Mouse (Mus musculus): ENCODE measurements around the gene Kcna2. TPM values are rescaled to one million over a fixed set of nuclear protein-coding genes. Genes with fewer than 3 reads are reported as not detected.
A peak's percentile ranks its signal among the peaks of the same experiment; 100 is the strongest.

The Kcna2 gene
- polyA plus RNA-seq, 1 experiment = 5.6 TPM

DNA sequence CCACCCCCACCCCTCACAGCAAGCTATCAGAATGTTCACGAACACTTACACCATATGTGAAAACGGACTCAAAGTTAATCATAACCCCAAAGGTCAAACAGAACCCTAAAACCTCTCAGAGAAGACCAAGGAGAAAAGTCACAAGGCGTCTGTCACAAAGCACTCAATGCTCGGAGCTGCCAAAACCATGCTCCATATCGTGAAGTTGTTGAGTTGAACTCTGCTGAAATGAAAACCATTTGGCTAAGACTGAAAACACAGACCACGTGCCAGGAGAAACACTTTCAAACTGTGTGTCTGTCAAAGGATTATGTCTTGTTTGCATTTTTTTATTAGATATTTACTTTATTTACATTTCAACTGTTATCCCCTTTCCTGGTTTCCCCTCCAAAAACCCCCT is 30.9 kb downstream of the Kcna2 start:
- 91% methylated on average over 6 of the region's 6 CpGs for WGBS
- TF ChIP-seq POLR2A (IDR thresholded peaks at IDR 0.05; ENCODE audit: control insufficient read depth, extremely low read depth, insufficient read depth, low read length, poor library complexity) (no peak), CTCF (IDR thresholded peaks at IDR 0.05; ENCODE audit: borderline replicate concordance, control insufficient read depth, extremely low read depth, insufficient read depth, low read length, poor library complexity) (no peak)
- H3K4me3 ChIP-seq (ENCODE audit: control insufficient read depth, insufficient read depth, low read length) = no peak overlapping the region
- H3K27ac ChIP-seq (ENCODE audit: control insufficient read depth, insufficient read depth, low read length) = no peak overlapping the region
- no peak for DNase-seq
- no peaks in the 10 kb centered on the region for H3K27me3 ChIP-seq (ENCODE audit: control insufficient read depth, insufficient read depth, low read length)
- H3K36me3 ChIP-seq (ENCODE audit: control insufficient read depth, insufficient read depth, low read length) = no peaks in the 10 kb centered on the region
- no peaks in the 10 kb centered on the region for H3K4me1 ChIP-seq (replicated peaks; ENCODE audit: control insufficient read depth, insufficient read depth, low read length)

DNA sequence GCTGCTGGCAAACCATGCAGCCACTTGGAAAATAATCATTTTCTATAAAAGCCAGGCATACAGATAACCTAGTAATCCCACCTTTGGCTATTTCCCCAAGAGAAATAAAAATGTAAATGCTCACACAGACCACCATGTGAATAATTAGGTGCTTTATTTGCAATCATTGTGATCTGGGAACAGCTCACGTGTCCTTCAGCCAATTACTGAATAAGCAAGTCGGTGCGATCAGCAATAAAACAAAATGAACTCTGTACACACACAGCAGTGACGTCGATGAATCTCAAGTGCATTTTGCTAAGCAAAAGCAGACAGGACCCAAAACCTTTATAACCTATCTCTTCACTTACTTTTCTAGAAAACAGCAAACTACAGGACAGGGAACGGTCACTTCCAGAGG is 31.7 kb downstream of the Kcna2 start:
- H3K27ac ChIP-seq (ENCODE audit: control insufficient read depth, insufficient read depth, low read length) = no peak overlapping the region
- TF ChIP-seq POLR2A (IDR thresholded peaks at IDR 0.05; ENCODE audit: control insufficient read depth, extremely low read depth, insufficient read depth, low read length, poor library complexity) (no peak), CTCF (IDR thresholded peaks at IDR 0.05; ENCODE audit: borderline replicate concordance, control insufficient read depth, extremely low read depth, insufficient read depth, low read length, poor library complexity) (no peak)
- no peaks in the 10 kb centered on the region for H3K4me1 ChIP-seq (replicated peaks; ENCODE audit: control insufficient read depth, insufficient read depth, low read length)
- H3K27me3 ChIP-seq (ENCODE audit: control insufficient read depth, insufficient read depth, low read length) = no peaks in the 10 kb centered on the region
- H3K4me3 ChIP-seq (ENCODE audit: control insufficient read depth, insufficient read depth, low read length) = no peak overlapping the region
- no peak for DNase-seq
- 97% methylated on average over 6 of the region's 6 CpGs for WGBS
- no peaks in the 10 kb centered on the region for H3K36me3 ChIP-seq (ENCODE audit: control insufficient read depth, insufficient read depth, low read length)

DNA sequence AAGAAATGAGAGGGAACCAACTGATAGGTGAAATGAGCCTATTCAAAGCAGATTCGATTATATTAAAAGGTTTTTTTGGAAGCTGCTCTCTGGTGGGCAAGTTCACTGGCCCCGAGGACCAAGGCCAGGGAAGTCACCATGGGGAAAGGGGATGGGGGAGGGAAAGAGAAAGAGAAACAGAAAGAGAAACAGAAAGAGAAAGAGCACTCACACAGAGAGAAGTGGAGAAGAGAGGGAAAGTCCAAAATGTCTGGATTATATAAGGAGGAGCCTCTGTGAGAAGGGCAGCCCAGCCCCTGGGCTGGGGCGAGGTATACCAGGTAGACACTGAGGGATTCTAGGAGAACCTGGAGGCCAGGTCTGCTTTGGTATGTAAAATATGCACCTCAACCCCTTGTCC is 33.5 kb downstream of the Kcna2 start:
- Histone ChIP-seq H3K4me1 (replicated peaks; ENCODE audit: control insufficient read depth, insufficient read depth, low read length) (no peaks in the 10 kb centered on the region), H3K36me3 (ENCODE audit: control insufficient read depth, insufficient read depth, low read length) (no peaks in the 10 kb centered on the region), H3K27me3 (ENCODE audit: control insufficient read depth, insufficient read depth, low read length) (no peaks in the 10 kb centered on the region), H3K27ac (ENCODE audit: control insufficient read depth, insufficient read depth, low read length) (no peak overlapping the region), H3K4me3 (ENCODE audit: control insufficient read depth, insufficient read depth, low read length) (no peak overlapping the region)
- DNase-seq = no peak
- TF ChIP-seq CTCF (IDR thresholded peaks at IDR 0.05; ENCODE audit: borderline replicate concordance, control insufficient read depth, extremely low read depth, insufficient read depth, low read length, poor library complexity) (no peak), POLR2A (IDR thresholded peaks at IDR 0.05; ENCODE audit: control insufficient read depth, extremely low read depth, insufficient read depth, low read length, poor library complexity) (no peak)
- WGBS = 78% methylated on average over 3 of the region's 3 CpGs

DNA sequence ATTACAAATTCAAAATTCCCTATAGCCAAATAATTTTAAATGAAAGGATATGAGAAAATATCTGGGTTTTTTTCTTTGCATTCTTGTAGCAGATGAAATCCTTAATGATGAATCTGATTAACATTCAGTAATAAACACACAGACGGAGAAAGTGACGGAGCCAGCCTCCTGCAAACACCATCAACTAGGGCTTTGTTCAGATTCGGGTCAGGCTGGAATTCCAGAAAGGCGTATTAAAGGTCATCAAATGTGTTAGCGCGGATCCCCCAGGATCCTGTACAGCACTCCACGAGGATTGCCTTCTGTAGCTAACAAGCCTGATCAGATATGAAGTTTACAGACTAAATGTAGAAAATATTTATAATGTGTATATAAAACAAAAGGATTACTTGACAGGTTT is 46.2 kb downstream of the Kcna2 start:
- Histone ChIP-seq H3K36me3 (ENCODE audit: control insufficient read depth, insufficient read depth, low read length) (no peaks in the 10 kb centered on the region), H3K4me1 (replicated peaks; ENCODE audit: control insufficient read depth, insufficient read depth, low read length) (0 out of 2 replicates have a peak, but pooled peaks cover 3% of the 10 kb centered on the region), H3K27ac (ENCODE audit: control insufficient read depth, insufficient read depth, low read length) (no peak overlapping the region), H3K4me3 (ENCODE audit: control insufficient read depth, insufficient read depth, low read length) (no peak overlapping the region), H3K27me3 (ENCODE audit: control insufficient read depth, insufficient read depth, low read length) (no peaks in the 10 kb centered on the region)
- TF ChIP-seq POLR2A (IDR thresholded peaks at IDR 0.05; ENCODE audit: control insufficient read depth, extremely low read depth, insufficient read depth, low read length, poor library complexity) = no peak
- no peak for TF ChIP-seq CTCF (IDR thresholded peaks at IDR 0.05; ENCODE audit: borderline replicate concordance, control insufficient read depth, extremely low read depth, insufficient read depth, low read length, poor library complexity)
- WGBS = 96% methylated on average over 7 of the region's 7 CpGs
- DNase-seq = no peak

DNA sequence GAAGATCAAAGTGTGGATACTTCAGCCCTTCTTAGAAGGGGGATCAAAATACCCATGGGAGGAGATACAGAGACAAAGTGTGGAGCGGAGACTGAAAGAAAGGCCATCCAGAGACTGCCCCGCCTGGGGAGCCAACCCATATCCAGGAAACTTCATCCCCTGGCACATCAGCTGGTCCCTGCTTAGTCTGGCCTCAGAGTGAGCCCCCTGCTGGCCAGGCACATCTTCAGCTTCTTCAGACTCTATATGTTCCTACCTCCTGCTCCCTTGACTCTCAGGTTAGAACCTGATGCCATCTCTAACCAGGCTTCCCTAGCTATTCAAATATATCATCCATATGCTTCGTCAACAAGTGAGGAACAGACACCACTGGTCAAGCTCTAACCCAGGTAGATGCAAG is 48.1 kb downstream of the Kcna2 start:
- 72% methylated on average over 3 of the region's 3 CpGs for WGBS
- H3K4me1 ChIP-seq (replicated peaks; ENCODE audit: control insufficient read depth, insufficient read depth, low read length) = 0 out of 2 replicates have a peak, but pooled peaks cover 3% of the 10 kb centered on the region
- H3K27me3 ChIP-seq (ENCODE audit: control insufficient read depth, insufficient read depth, low read length) = no peaks in the 10 kb centered on the region
- no peak overlapping the region for H3K27ac ChIP-seq (ENCODE audit: control insufficient read depth, insufficient read depth, low read length)
- peak; percentile 74 for DNase-seq
- TF ChIP-seq POLR2A (IDR thresholded peaks at IDR 0.05; ENCODE audit: control insufficient read depth, extremely low read depth, insufficient read depth, low read length, poor library complexity) (no peak), CTCF (IDR thresholded peaks at IDR 0.05; ENCODE audit: borderline replicate concordance, control insufficient read depth, extremely low read depth, insufficient read depth, low read length, poor library complexity) (peak; percentile 74; the same call in 1 of the 2 replicates)
- no peaks in the 10 kb centered on the region for H3K36me3 ChIP-seq (ENCODE audit: control insufficient read depth, insufficient read depth, low read length)
- no peak overlapping the region for H3K4me3 ChIP-seq (ENCODE audit: control insufficient read depth, insufficient read depth, low read length)

DNA sequence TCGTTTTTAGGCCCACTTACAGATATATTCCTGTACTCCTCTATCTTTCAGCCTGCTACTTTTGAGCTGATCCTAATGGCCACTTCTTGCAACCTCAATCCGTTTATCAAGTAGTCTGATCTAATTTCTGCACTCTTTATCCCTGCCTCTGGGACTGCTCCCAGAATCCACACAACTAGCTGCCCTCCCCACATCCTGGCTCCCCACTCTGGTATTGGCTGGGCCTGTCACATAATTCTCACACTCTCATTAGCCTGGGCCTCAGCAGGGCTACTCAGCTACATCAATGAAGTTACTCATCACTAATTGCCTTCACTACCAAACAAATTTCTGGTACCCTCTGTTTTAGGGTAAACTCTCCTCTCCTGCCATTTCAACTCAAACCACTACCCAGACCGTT is 49.5 kb downstream of the Kcna2 start:
- Histone ChIP-seq H3K27ac (ENCODE audit: control insufficient read depth, insufficient read depth, low read length) (no peak overlapping the region), H3K27me3 (ENCODE audit: control insufficient read depth, insufficient read depth, low read length) (no peaks in the 10 kb centered on the region), H3K36me3 (ENCODE audit: control insufficient read depth, insufficient read depth, low read length) (no peaks in the 10 kb centered on the region), H3K4me3 (ENCODE audit: control insufficient read depth, insufficient read depth, low read length) (no peak overlapping the region), H3K4me1 (replicated peaks; ENCODE audit: control insufficient read depth, insufficient read depth, low read length) (0 out of 2 replicates have a peak, but pooled peaks cover 3% of the 10 kb centered on the region)
- DNase-seq = no peak
- WGBS = 82% methylated on average over 3 of the region's 3 CpGs
- TF ChIP-seq CTCF (IDR thresholded peaks at IDR 0.05; ENCODE audit: borderline replicate concordance, control insufficient read depth, extremely low read depth, insufficient read depth, low read length, poor library complexity) (no peak), POLR2A (IDR thresholded peaks at IDR 0.05; ENCODE audit: control insufficient read depth, extremely low read depth, insufficient read depth, low read length, poor library complexity) (no peak)
